Mouse (Mus musculus): ENCODE measurements around the gene Slc35e1. TPM values are rescaled to one million over a fixed set of nuclear protein-coding genes. Genes with fewer than 3 reads are reported as not detected.

The Slc35e1 gene
- total and polyA plus RNA-seq, 3 experiments: 30.4 to 31.7 TPM; not detected in 1

DNA sequence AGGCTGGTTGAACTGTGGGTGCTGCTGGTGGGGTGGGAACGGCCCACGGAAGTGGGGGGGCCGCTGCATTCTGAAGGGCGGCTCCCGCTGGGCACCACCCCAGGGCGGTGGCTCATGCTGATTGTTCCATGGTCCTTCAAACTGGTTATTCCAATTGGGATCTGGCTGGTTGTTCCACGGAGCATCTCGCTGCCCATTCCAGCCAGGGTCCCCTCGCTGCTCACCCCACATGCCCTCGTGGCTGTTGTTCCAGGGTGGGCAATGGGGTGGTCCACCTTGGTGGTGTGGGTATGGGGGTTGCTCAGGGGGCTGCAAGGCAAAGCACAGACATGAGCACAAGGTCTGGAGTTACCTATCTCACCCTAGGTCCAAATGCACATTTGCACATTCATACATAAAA lies 28.2 kb downstream of the Slc35e1 start:
- Histone ChIP-seq H3K9ac (ENCODE audit: control insufficient read depth, low read depth, low read length, poor library complexity, severe bottlenecking) (no peak overlapping the region), H3K4me1 (ENCODE audit: control insufficient read depth in 1 of 2, insufficient read depth in 2 of 2, low read length in 2 of 2) (no peaks in the 10 kb centered on the region), H3K27me3 (ENCODE audit: control insufficient read depth in 1 of 2, insufficient read depth in 2 of 2, low read length in 2 of 2) (no peaks in the 10 kb centered on the region), H3K27ac (ENCODE audit: control insufficient read depth, low read depth, low read length) (no peak overlapping the region), H3K4me3 (ENCODE audit: control insufficient read depth in 1 of 2, insufficient read depth in 1 of 2, low read depth in 2 of 2, low read length in 2 of 2) (no peak overlapping the region), H3K9me3 (replicated peaks; ENCODE audit: insufficient read depth, low read length) (no peaks in the 10 kb centered on the region), H3K36me3 (ENCODE audit: control insufficient read depth in 1 of 2, insufficient read depth in 2 of 2, low read length in 2 of 2) (peaks cover 0 to 6% of the 10 kb centered on the region in 2 experiments; a peak in 2 of 4 replicates), H3K79me2 (ENCODE audit: control insufficient read depth, insufficient read depth, low read length, poor library complexity) (no peaks in the 10 kb centered on the region)
- TF ChIP-seq MAFK (IDR thresholded peaks at IDR 0.05; ENCODE audit: borderline replicate concordance, low read depth, low read length) (no peak), MAZ (IDR thresholded peaks at IDR 0.05; ENCODE audit: low read depth, low read length) (no peak), ETS1 (IDR thresholded peaks at IDR 0.05; ENCODE audit: low read depth, low read length) (no peak), ZMIZ1 (IDR thresholded peaks at IDR 0.05; ENCODE audit: low read depth, low read length) (no peak), MXI1 (IDR thresholded peaks at IDR 0.05; ENCODE audit: low read depth, low read length) (no peak), POLR2AphosphoS5 (IDR thresholded peaks at IDR 0.05; ENCODE audit: borderline replicate concordance, low read depth, low read length) (no peak), SIN3A (IDR thresholded peaks at IDR 0.05; ENCODE audit: low read length) (no peak), HCFC1 (IDR thresholded peaks at IDR 0.05; ENCODE audit: low read depth, low read length) (no peak), CHD1 (IDR thresholded peaks at IDR 0.05; ENCODE audit: low read depth, low read length) (no peak), MEF2A (IDR thresholded peaks at IDR 0.05; ENCODE audit: extremely low read depth, insufficient replicate concordance, low read depth, low read length, poor library complexity, severe bottlenecking) (no peak)
- DNase-seq (ENCODE audit: low read depth, low spot score): no peak

DNA sequence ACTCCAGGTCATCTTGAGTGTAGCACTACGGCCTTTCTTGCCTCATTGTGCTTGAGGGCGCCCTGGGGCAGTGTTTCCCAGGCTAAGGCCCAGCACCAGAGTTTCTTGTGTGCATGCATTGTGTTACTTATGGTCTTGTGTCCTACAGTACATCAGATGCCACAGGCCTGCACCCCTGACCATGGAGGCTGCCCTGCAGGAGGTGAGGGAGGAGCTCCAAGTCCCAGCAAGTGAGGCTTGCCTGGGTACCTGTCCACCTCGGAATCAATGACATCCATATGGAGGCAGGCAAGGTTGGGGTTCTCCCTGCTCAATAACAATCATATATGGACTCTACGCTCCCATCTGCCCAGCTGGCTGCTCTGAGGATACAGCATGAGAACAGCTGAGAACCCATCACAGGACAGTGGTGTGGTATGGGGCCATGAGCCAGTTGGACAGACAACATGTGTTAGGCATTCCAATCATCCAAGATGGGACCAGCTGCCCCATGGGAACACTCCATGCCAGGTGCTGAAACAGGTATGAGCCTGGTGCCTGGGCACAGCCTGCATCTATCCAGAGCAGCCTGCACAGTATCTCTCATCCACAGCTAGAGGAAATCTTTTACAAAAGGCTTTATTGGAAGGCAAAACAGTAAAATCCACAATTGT lies 32.4 kb downstream of the Slc35e1 start:
- Histone ChIP-seq H3K4me1 (ENCODE audit: control insufficient read depth in 1 of 2, insufficient read depth in 2 of 2, low read length in 2 of 2) (no peaks in the 10 kb centered on the region), H3K9ac (ENCODE audit: control insufficient read depth, low read depth, low read length, poor library complexity, severe bottlenecking) (no peak overlapping the region), H3K79me2 (ENCODE audit: control insufficient read depth, insufficient read depth, low read length, poor library complexity) (no peaks in the 10 kb centered on the region), H3K36me3 (ENCODE audit: control insufficient read depth in 1 of 2, insufficient read depth in 2 of 2, low read length in 2 of 2) (peaks cover 0 to 2% of the 10 kb centered on the region in 2 experiments; a peak in 1 of 4 replicates), H3K9me3 (replicated peaks; ENCODE audit: insufficient read depth, low read length) (no peaks in the 10 kb centered on the region), H3K27ac (ENCODE audit: control insufficient read depth, low read depth, low read length) (no peak overlapping the region), H3K27me3 (ENCODE audit: control insufficient read depth in 1 of 2, insufficient read depth in 2 of 2, low read length in 2 of 2) (no peaks in the 10 kb centered on the region), H3K4me3 (ENCODE audit: control insufficient read depth in 1 of 2, insufficient read depth in 1 of 2, low read depth in 2 of 2, low read length in 2 of 2) (no peak overlapping the region)
- TF ChIP-seq CHD1 (IDR thresholded peaks at IDR 0.05; ENCODE audit: low read depth, low read length) (no peak), POLR2A (IDR thresholded peaks at IDR 0.05; ENCODE audit: control insufficient read depth in 1 of 2, insufficient read depth in 1 of 2, low read depth in 1 of 2, low read length in 2 of 2, poor library complexity in 1 of 2) (0 out of 4 replicates have a peak, but pooled peaks of 1 of the 2 experiments have one; percentile 9)
- no peak for DNase-seq (ENCODE audit: low read depth, low spot score)

DNA sequence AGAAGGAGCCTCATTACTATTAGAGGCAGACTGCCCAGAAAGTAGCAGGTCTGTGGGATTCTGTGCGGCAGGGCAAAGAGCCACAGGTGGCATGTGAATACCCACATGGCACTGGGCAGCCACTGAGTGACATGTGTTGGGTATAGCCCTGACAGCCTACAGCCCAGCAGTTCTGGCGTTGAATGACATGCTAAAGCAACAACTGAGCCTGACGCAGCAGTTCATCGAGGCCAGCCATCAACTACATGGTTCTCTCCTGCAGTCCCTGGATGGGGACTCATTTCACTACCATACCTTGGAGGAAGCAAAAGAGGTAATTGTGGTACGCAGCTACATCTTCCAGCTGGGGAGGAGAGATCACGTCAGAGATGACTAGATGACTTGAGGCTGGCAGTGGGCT lies 34.0 kb downstream of the Slc35e1 start:
- peaks cover 0 to 3% of the 10 kb centered on the region in 2 experiments; a peak in 1 of 4 replicates for H3K36me3 ChIP-seq (ENCODE audit: control insufficient read depth in 1 of 2, insufficient read depth in 2 of 2, low read length in 2 of 2)
- H3K27me3 ChIP-seq (ENCODE audit: control insufficient read depth in 1 of 2, insufficient read depth in 2 of 2, low read length in 2 of 2): no peaks in the 10 kb centered on the region
- H3K9ac ChIP-seq (ENCODE audit: control insufficient read depth, low read depth, low read length, poor library complexity, severe bottlenecking): no peak overlapping the region
- H3K4me1 ChIP-seq (ENCODE audit: control insufficient read depth in 1 of 2, insufficient read depth in 2 of 2, low read length in 2 of 2): no peaks in the 10 kb centered on the region
- no peak for DNase-seq (ENCODE audit: low read depth, low spot score)
- no peak overlapping the region for H3K27ac ChIP-seq (ENCODE audit: control insufficient read depth, low read depth, low read length)
- no peak for TF ChIP-seq ELF1 (IDR thresholded peaks at IDR 0.05; ENCODE audit: low read depth, low read length)
- H3K4me3 ChIP-seq (ENCODE audit: control insufficient read depth in 1 of 2, insufficient read depth in 1 of 2, low read depth in 2 of 2, low read length in 2 of 2): no peak overlapping the region
- no peaks in the 10 kb centered on the region for H3K79me2 ChIP-seq (ENCODE audit: control insufficient read depth, insufficient read depth, low read length, poor library complexity)
- H3K9me3 ChIP-seq (replicated peaks; ENCODE audit: insufficient read depth, low read length): no peaks in the 10 kb centered on the region

Measured in MEL (cell line).